Mouse (Mus musculus) kidney, postnatal 0 days (tissue): ENCODE results near the gene Polr2g. TPM values are rescaled to one million over a fixed set of nuclear protein-coding genes. Genes with fewer than 3 reads are reported as not detected.

Experiments
- ATAC-seq: fragments of 200-750 bp; cut with Nextera tagmentation; replicated peaks from 2 replicates; pipeline ENCODE4 v1.8.0; 2017; ENCODE audit warnings: low read depth, moderate number of reproducible peaks, moderate TSS enrichment, moderate library complexity; ENCODE audit not compliant: low FRiP score
- DNase-seq: peaks from one replicate; pipeline ENCODE4 v3.0.0-alpha.2; 2016; ENCODE audit warnings: low spot score
- H3K27ac ChIP-seq: fragments of 300-500 bp; sonication (generic); 2 replicates; pipeline ENCODE4 v1.5.1; 2014; ENCODE audit warnings: mild to moderate bottlenecking
- H3K27me3 ChIP-seq: fragments of 300-500 bp; sonication (generic); 2 replicates; pipeline ENCODE4 v1.6.1; 2014; ENCODE audit warnings: low read length, mixed read lengths; ENCODE audit not compliant: insufficient read depth
- H3K36me3 ChIP-seq: fragments of 300-500 bp; sonication (generic); 2 replicates; pipeline ENCODE4 v1.6.1; 2014; ENCODE audit warnings: low read length, mixed read lengths; ENCODE audit not compliant: insufficient read depth
- H3K4me1 ChIP-seq: fragments of 300-500 bp; sonication (generic); replicated peaks from 2 replicates; pipeline ENCODE4 v1.6.1; 2014; ENCODE audit warnings: antibody characterized with exemption, low read length, mixed read lengths; ENCODE audit not compliant: insufficient read depth
- H3K4me2 ChIP-seq: fragments of 300-500 bp; sonication (generic); 2 replicates; pipeline ENCODE4 v1.6.1; 2014; ENCODE audit warnings: mild to moderate bottlenecking, low read length, moderate library complexity, mixed read lengths
- H3K4me3 ChIP-seq: fragments of 300-500 bp; sonication (generic); replicated peaks from 2 replicates; pipeline ENCODE4 v1.5.1; 2014; ENCODE audit warnings: low read depth, low read length
- H3K9ac ChIP-seq: fragments of 300-500 bp; sonication (generic); 2 replicates; pipeline ENCODE4 v1.6.1; 2014; ENCODE audit warnings: low read depth, low read length
- H3K9me3 ChIP-seq: fragments of 300-500 bp; sonication (generic); replicated peaks from 2 replicates; pipeline ENCODE4 v1.6.1; 2016; ENCODE audit warnings: low read length, inconsistent platforms, mixed read lengths
- CTCF ChIP-seq: IDR thresholded peaks from 2 replicates; pipeline ENCODE4 v1.5.1; 2016; ENCODE audit warnings: antibody characterized with exemption, low read depth, mild to moderate bottlenecking, moderate library complexity
- WGBS: fragments of 180-500 bp; shearing (Covaris S2); extraction: QIAGEN DNeasy Blood & Tissue Kit; methylation state at CpG from one replicate; pipeline ENCODE4 v1.1.7; 2014; 5-methylcytosine and 5-hydroxymethylcytosine counted together
- polyA plus RNA-seq: library from polyadenylated mRNA; unstranded; fragments of >200 nt; fragmentation: Nextera tagmentation; extraction: Ambion mirVana; gene quantifications from 2 replicates; pipeline ENCODE4 v1.2.1, GENCODE M21; 2015

The Polr2g gene
- polyA plus RNA-seq, 1 experiment from 2014 or later = 187 TPM

DNA sequence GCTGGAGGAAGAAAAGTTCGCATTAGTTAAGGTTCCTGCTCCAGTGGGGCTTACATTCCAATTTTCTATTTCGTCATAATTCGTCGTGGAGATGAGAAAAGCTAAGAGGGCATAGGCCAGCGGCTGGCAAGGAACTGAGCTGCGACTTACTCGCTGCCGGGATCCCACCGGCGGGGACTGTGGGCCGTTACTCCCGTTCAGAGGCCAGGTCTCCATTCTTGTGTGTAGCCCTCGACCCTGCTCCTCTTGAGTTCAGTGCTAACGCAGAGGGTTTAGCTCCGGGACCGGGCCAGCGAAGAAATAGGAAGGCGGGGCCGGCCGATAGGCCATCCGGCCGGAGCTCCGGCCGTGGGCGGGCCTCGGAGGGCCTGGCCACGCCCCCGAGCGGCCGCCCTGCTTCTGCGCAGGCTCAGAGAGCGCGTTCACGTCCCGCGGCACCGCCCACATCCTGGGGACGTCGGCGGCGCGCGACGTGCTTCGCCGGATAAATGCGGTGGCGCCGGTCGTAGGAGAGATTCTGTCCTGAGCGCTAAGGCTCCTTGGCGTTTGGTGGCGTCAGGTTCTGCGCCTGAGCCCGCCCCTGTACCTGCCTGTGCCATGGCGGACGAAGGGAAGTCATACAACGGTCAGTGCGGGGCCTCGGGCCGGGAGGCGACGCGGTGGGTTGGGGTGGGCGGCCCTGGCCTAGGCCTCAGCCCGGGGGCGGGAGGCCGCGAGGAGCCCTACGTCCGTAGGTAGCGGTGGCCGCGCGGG, 41.6 kb downstream of the Polr2g start, which contains the start of gene Nxf1:
Nxf1 (plus strand) TSS at position 439 of the 753 bp plus-strand sequence.
- DNase-seq (peak; percentile 96), ATAC-seq (peak; percentile 93)
- peak within 1 kb of the TSS; percentile 98 for H3K4me3 ChIP-seq
- H3K27me3 ChIP-seq = no peaks in the 10 kb centered on the region
- H3K27ac ChIP-seq = peak within 1 kb of the TSS; percentile 91
- no peaks in the 10 kb centered on the region for H3K9me3 ChIP-seq
- peak; percentile 20; the same call in 1 of the 2 replicates for TF ChIP-seq CTCF
- peak within 1 kb of the TSS; percentile 58 for H3K4me2 ChIP-seq
- H3K9ac ChIP-seq = peak within 1 kb of the TSS; percentile 98
- H3K36me3 ChIP-seq = peaks cover 8% of the 10 kb centered on the region; the same call in 1 of the 2 replicates
- under 1% methylated on average over 75 of the region's 75 CpGs for WGBS
- peaks cover 5% of the 10 kb centered on the region for H3K4me1 ChIP-seq

DNA sequence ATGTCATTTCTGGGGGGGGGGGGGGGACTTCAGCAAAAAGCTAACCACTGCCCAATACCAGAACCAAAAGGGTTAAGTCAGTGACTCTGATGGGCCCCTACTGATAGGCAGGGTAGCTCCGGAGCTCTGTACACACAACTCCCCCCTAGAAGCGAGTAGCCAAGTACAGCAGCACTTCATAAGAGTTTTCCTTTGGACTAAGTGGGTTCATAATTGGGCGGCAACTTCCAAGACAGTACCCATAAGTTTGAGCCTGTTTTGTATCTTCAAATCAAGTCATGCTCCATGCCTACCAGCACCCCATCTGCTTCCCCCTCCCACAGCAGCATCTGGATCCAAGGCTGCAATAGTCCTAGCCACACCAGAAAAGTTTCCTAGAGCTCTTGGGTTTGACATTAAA, 42.7 kb downstream of the Polr2g start:
- peaks cover 5% of the 10 kb centered on the region for H3K4me1 ChIP-seq
- H3K36me3 ChIP-seq = peaks cover 17% of the 10 kb centered on the region
- TF ChIP-seq CTCF = no peak
- H3K4me3 ChIP-seq = no peak overlapping the region
- no peaks in the 10 kb centered on the region for H3K9me3 ChIP-seq
- no peak overlapping the region for H3K27ac ChIP-seq
- no peak for ATAC-seq
- no peak for DNase-seq
- WGBS = 62% methylated on average over 3 of the region's 3 CpGs
- H3K9ac ChIP-seq = no peak overlapping the region
- no peaks in the 10 kb centered on the region for H3K27me3 ChIP-seq
- H3K4me2 ChIP-seq = no peak overlapping the region

DNA sequence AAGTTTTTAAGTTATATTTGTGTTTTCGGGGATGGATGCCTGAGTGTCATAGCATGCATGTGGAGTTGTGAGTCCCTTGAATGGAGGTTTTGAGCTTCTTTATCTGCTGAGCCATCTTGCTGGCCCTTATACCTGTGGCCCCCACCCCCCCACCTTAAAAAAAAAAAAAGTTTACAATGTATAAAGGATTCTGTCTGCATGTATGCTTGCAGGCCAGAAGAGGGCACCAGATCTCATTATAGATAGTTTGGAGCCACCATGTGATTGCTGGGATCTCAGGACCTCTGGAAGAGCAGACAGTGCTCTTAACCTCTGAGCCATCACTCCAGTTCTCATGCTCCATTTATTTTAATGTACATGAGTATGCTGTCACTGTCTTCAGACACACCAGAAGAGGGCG, 51.0 kb downstream of the Polr2g start:
- Histone ChIP-seq H3K4me1 (0 out of 2 replicates have a peak, but pooled peaks cover 5% of the 10 kb centered on the region), H3K4me2 (no peak overlapping the region), H3K27me3 (no peaks in the 10 kb centered on the region), H3K4me3 (no peak overlapping the region), H3K9ac (no peak overlapping the region), H3K36me3 (peaks cover 54% of the 10 kb centered on the region), H3K9me3 (no peaks in the 10 kb centered on the region), H3K27ac (no peak overlapping the region)
- peak; percentile 51 for DNase-seq
- WGBS = 75% methylated on average over 2 of the region's 2 CpGs
- no peak for ATAC-seq
- TF ChIP-seq CTCF = peak; percentile 63

DNA sequence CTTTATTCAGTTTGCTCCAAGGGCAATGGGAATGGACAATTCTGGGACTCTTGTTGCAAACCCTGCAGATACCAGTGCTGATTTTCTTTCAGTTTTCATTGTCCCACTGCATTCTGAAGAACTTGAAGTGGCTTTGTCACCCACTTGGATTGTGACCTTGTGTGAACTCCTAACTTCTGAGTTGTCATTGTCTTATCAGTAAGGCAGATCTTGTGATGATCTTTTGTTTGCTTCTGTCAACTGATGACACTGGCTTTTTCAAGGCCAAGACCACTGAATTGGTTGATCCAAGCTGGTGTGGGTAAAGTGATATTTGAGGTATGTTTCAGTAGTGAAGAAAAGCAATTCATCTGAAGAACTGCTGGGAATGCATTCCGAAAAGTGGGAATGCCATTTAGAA, 53.0 kb downstream of the Polr2g start:
- DNase-seq (no peak), ATAC-seq (no peak)
- Histone ChIP-seq H3K4me1 (peaks cover 11% of the 10 kb centered on the region; the same call in 1 of the 2 replicates), H3K9ac (no peak overlapping the region), H3K36me3 (peaks cover 42% of the 10 kb centered on the region), H3K27me3 (no peaks in the 10 kb centered on the region), H3K9me3 (no peaks in the 10 kb centered on the region), H3K4me3 (no peak overlapping the region), H3K4me2 (no peak overlapping the region), H3K27ac (no peak overlapping the region)
- TF ChIP-seq CTCF = no peak
- 90% methylated on average over 1 of the region's 1 CpGs for whole genome bisulfite sequencing

Other genes with a start within 250 kb of the Polr2g start
- 19.2 and 25.5 TPM in 2 replicates for gene Slc22a8, start 207.3 kb downstream of the Polr2g start, polyA plus RNA-seq
- 73.8 and 93.1 TPM in 2 replicates for gene Slc22a6, start 180.5 kb downstream of the Polr2g start, polyA plus RNA-seq
- gene Chrm1, start 134.8 kb downstream of the Polr2g start, polyA plus RNA-seq = 0.17 and 0.18 TPM in 2 replicates
- 151 and 158 TPM in 2 replicates for gene Slc3a2, start 75.2 kb downstream of the Polr2g start, polyA plus RNA-seq
- 71.3 and 77.7 TPM in 2 replicates for gene Wdr74, start 62.8 kb downstream of the Polr2g start, polyA plus RNA-seq
- 0.75 and 1.1 TPM in 2 replicates for gene 1700092M07Rik, start 57.9 kb downstream of the Polr2g start, polyA plus RNA-seq
- 105 and 115 TPM in 2 replicates for gene Stx5a, start 57.2 kb downstream of the Polr2g start, polyA plus RNA-seq
- 114 and 123 TPM in 2 replicates for gene Nxf1, start 41.5 kb downstream of the Polr2g start, polyA plus RNA-seq
- 248 and 286 TPM in 2 replicates for gene Tmem223, start 27.6 kb downstream of the Polr2g start, polyA plus RNA-seq
- 103 and 113 TPM in 2 replicates for gene Tmem179b, start 24.1 kb downstream of the Polr2g start, polyA plus RNA-seq
- gene Taf6l, start 12.2 kb downstream of the Polr2g start, polyA plus RNA-seq = 28.4 and 28.6 TPM in 2 replicates
- gene Zbtb3, start 4.0 kb upstream of the Polr2g start, polyA plus RNA-seq = 3.6 TPM in 2 replicates
- 32.2 and 35.9 TPM in 2 replicates for gene Ttc9c, start 20.8 kb upstream of the Polr2g start, polyA plus RNA-seq
- 5.5 and 6.3 TPM in 2 replicates for gene Hnrnpul2, start 21.4 kb upstream of the Polr2g start, polyA plus RNA-seq
- not detected in 2 replicates for gene AC129217.1, start 31.2 kb upstream of the Polr2g start, polyA plus RNA-seq
- gene Bscl2, start 38.9 kb upstream of the Polr2g start, polyA plus RNA-seq = 57.0 and 60.1 TPM in 2 replicates
- 1.5 and 1.6 TPM in 2 replicates for gene Gng3, start 40.6 kb upstream of the Polr2g start, polyA plus RNA-seq
- gene Lrrn4cl, start 52.2 kb upstream of the Polr2g start, polyA plus RNA-seq = 0.85 and 1.1 TPM in 2 replicates
- gene Ubxn1, start 72.9 kb upstream of the Polr2g start, polyA plus RNA-seq = 195 and 206 TPM in 2 replicates
- gene Uqcc3, start 82.3 kb upstream of the Polr2g start, polyA plus RNA-seq = 94.5 and 97.4 TPM in 2 replicates
- 69.8 and 70.8 TPM in 2 replicates for gene Lbhd1, start 85.2 kb upstream of the Polr2g start, polyA plus RNA-seq
- not detected in 2 replicates for gene Gm49403, start 85.4 kb upstream of the Polr2g start, polyA plus RNA-seq
- 69.0 and 76.7 TPM in 2 replicates for gene 1810009A15Rik, start 90.3 kb upstream of the Polr2g start, polyA plus RNA-seq
- gene Gm49416, start 90.3 kb upstream of the Polr2g start, polyA plus RNA-seq = not detected in 2 replicates
- 27.4 and 29.8 TPM in 2 replicates for gene Ints5, start 94.4 kb upstream of the Polr2g start, polyA plus RNA-seq
- 74.6 and 80.9 TPM in 2 replicates for gene Ganab, start 99.5 kb upstream of the Polr2g start, polyA plus RNA-seq
- gene B3gat3, start 121.8 kb upstream of the Polr2g start, polyA plus RNA-seq = 44.0 and 45.1 TPM in 2 replicates
- gene Rom1, start 130.8 kb upstream of the Polr2g start, polyA plus RNA-seq = 5.7 and 6.0 TPM in 2 replicates
- 25.5 and 26.2 TPM in 2 replicates for gene Eml3, start 131.0 kb upstream of the Polr2g start, polyA plus RNA-seq
- 103 and 116 TPM in 2 replicates for gene Mta2, start 143.3 kb upstream of the Polr2g start, polyA plus RNA-seq
- 19.9 and 22.3 TPM in 2 replicates for gene Tut1, start 155.3 kb upstream of the Polr2g start, polyA plus RNA-seq
- gene Eef1g, start 168.5 kb upstream of the Polr2g start, polyA plus RNA-seq = 328 and 354 TPM in 2 replicates
- 22.5 and 27.5 TPM in 2 replicates for gene Ahnak, start 190.7 kb upstream of the Polr2g start, polyA plus RNA-seq